Mouse (Mus musculus) megakaryocyte, adult 5-6 weeks (primary cell): ENCODE results near the gene Smyd3. TPM values are rescaled to one million over a fixed set of nuclear protein-coding genes. Genes with fewer than 3 reads are reported as not detected.

Experiments used
- ATAC-seq: 2 replicates; pipeline ENCODE4 v1.8.0; 2016; ENCODE audit warnings: mild to moderate bottlenecking, inconsistent platforms; ENCODE audit not compliant: poor library complexity, severe bottlenecking
- total RNA-seq, 2 experiments: library from RNA; stranded (forward) in 1 of 2; stranded (reverse) in 1 of 2; fragments of 153-499, 151-499 nt in 1 of 2; fragments of 221-1000, 200-1000 nt in 1 of 2; gene quantifications; 2 replicates each; pipeline versions ENCODE4 v1.2.3 to v1.2.4; 2015 to 2017

Smyd3 gene
- total RNA-seq, 2 experiments from 2014 or later, result 13.7 to 14.8 TPM

DNA sequence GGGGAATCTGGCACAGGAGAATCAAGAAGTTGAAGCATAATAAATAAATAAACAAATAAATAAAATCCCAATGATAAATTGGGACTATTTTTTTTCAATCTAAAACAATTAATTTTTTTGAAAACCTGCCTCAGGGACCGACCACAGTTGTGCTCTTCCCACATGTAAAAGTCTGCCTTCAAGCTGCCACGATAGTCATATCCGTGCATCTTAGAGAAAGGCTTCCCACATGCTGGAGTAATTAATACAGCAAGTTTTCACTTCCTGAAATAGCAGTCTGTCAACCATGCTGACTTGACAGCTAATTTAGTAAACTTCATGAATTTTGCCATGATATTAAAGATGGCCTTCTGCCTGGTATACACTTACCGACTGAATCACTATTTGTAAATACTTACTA is 119.2 kb downstream of the Smyd3 start:
- ATAC-seq, result no peak

DNA sequence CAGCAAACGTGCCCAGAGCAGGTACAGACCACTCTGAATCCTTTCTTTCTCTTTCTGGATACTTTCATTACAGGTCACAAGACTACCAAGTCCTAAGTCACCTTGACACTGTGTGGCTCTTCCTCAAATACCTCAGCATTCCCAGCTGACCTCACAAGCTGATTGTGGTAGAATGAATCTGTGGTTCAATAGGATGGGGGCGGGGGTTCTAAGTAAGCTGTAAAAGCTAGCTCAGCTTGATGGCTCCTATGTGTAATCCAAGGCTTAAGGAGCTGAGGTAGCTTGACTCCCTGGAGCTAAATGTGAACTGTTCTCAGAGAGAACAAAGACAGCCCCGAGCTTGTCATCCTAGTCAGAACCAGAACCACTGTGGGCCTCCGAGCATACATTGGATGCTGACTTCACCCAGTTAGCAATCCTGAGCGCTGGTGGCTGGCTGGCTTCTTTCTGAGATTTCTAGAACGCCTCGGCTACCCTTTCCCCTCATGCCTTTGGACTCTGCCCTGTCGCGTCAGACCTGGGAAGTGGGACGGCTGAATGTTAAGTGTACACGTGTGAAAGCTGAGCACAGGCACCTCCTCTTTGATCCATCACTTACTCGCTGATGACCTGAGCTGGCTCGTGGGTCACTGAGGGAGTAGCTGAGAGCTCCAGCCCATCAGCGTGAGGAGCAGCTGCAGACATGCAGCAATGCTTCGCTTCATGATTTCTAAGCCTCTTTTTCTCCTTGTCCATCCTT is 131.4 kb downstream of the Smyd3 start:
- no peak for ATAC-seq

GRCm38 (mm10) chr1:179385691-179386090 is 132.2 kb downstream of the Smyd3 start:
- no peak for ATAC-seq

- no peak for ATAC-seq
Measured at GRCm38 (mm10) chr1:179384296-179384695, 133.5 kb downstream of the Smyd3 start.

GRCm38 (mm10) chr1:179378102-179378501 is 139.7 kb downstream of the Smyd3 start:
- ATAC-seq, result no peak

GRCm38 (mm10) chr1:179374987-179375386 is 142.9 kb downstream of the Smyd3 start:
- ATAC-seq, result no peak

GRCm38 (mm10) chr1:179373911-179374310 is 143.9 kb downstream of the Smyd3 start:
- ATAC-seq, result no peak

DNA sequence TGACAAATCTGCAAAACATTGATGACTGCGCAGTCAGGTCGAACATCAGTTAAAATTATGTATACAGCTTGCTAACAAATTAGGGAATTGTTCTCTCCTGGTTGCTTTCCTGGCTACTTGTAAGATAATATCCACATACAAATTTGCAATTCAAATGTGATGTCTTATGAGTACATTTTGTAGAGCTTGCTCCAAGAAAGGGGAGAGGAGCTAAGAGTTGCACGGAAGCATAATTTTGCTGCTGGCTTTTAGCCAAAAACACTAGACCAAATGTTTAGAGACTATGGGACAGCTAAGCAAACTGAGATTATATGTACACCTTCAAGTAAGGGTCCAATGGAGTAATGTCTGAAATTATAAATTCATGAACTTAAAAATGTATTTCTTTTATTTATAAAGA is 146.7 kb downstream of the Smyd3 start:
- no peak for ATAC-seq

- ATAC-seq, result no peak
Measured at GRCm38 (mm10) chr1:179368426-179369010, 149.3 kb downstream of the Smyd3 start.

DNA sequence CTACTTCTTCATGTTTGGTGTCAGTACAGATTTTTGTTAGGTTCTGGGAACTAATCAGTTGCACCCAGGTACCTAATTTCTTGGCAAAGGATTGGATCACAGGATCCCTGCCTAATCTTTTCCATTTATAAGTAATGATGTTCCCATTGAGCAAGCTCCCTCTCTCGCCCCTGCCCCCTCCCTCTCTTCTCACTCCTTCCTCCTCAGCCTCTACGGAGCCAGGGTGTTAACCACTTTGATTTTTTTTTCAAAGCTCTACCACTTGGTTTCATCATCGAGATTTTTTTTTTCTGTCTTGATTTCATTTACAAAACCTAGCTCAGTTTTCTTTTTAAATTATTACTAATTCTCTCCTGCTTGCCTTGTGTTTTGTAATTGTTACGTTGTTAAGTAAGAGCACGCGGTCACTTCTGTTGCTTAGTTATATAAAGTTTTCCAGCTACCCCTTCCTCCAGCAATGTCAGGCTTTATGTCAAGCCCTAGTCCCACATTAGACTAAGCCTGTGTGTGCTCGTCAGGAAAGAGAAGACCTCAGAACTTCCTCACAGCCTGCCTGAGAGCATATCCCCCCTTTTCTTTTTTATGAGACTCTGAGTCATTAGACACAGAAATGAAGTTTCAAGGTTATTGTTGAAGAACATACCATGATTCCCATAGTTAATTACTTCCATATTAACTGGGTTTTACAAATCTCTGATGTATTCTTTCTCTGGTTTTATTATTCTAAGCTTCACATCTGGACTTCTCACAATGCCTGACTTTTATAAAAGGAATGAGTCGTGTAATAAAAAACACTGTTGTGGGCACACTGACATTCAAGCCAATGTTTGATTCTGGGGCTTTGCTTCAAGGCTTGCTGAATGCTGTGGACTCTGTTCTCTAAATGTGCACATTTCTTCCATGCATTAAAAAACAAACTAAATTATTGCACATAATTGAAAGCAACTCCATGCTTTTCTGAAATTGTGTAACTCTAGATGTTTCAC is 156.1 kb downstream of the Smyd3 start:
- ATAC-seq, result peak; percentile 69

GRCm38 (mm10) chr1:179357111-179357510 is 160.7 kb downstream of the Smyd3 start:
- no peak for ATAC-seq

- ATAC-seq, result no peak
Measured at GRCm38 (mm10) chr1:179354250-179354649, 163.6 kb downstream of the Smyd3 start.

DNA sequence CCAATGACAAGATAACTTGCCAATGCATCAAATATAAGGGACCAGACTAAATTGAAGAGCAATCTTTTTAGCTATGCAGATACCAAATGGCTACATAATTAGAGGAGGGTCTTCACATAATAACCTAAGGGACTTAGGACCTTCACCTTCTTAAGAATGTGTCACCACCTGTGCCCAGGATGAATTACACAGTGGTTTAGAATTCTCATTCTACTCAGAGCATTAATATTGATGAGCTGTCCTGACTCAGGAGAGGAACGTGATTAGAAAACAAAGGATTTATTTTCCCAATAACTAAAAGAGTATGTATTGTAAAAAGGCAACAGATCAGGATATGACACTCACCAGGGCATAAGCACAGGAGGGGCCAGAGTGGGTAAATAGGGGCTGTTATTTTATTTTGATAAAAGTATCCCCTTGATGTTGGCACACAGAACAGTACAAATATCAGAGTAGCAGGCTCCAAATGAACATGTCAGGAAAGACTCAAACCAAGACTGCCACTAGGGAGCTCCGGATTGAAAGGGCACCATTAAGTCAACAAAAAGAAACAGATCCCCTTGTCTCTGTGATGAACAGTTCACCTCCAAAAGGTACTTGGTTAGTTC is 172.4 kb downstream of the Smyd3 start:
- no peak for ATAC-seq

DNA sequence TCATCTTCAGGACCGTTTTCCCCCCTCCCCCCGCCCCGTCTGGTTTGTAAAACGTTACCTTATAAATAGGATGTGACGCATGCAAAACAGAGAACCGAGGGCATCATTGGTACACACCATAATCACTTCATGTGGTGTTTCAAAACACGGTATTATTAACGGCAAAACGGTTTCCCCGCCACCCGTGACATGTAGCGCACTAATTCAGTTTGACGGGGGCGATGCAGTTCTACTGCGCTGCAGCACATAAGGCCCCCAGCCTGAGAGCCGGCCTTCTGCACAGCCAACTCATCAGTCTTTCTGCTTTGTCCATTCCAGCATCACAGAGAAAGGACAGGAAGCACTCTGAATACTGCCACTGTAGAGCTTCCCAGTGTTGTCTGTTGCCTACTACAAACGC is 174.4 kb downstream of the Smyd3 start:
- ATAC-seq, result no peak

DNA sequence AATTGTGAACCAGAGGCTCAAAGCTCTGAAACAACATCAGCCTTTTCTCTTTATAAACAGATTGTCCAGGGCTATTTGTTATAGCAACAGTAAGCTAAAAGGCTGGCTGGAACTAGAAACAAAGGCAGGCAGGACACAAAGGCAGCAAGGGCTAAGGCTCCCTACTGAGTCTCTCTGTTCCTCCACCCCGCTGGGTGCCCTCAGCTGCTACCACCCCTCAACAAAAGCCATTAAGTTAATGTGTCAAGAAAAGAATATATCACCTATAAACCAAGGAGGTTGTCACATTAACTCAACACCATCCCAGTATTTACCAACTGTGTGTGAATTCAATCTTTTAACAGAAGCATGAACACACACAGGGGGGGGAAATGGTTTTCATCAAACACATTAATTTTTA is 176.3 kb downstream of the Smyd3 start:
- ATAC-seq, result no peak

DNA sequence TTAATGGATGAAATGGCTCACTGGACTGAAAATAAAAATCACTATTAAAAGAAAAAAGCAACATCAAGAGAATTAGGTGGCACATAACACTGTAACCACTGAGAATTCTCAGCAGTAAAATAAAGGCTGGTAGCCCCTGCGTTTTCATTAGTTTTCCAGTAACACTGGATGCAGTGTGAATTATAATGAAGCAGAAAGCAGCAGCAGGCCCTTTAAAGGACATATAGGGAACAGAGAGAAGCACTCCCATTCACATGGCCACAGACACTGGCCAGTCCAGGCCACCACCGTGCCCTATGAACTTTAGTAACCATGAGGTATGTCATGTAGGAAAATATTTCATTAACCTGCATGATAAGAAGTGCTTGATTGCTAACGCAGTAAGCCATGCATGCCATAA is 178.8 kb downstream of the Smyd3 start:
- no peak for ATAC-seq

DNA sequence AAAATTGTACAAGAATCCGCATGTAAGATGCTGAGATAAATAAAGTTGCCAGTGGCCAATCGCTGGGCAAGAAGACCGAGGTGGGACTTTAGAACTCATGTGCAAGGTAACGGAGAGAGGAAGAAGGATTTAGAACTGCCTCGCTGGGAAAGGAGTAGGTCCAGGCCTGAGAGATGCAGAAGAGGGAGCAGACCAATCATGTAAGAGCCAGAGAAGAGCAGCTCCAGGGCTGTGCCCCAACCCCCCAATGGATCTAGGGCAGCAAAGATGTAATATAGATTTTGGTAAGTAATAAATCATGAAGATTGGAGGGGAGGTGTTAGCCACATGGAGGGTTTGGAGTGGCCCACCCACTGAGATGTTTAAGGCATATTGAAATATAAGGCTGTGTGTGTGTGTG is 180.3 kb downstream of the Smyd3 start:
- ATAC-seq, result no peak

DNA sequence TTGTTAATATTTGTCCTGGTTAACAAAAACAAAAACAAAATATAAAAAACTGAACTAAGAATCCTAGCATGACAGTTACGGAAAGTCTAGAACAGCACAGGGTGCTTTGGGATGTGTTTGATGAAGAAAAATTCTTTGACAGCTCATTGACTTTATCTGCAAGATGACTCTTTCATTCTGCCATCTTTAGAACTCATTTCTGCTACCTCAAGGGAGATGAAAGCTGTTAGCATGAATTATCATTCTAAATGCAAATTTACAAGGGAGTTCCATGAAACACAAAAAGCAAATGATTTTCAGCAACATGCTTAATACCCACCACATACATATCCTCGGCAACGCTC is 190.9 kb downstream of the Smyd3 start:
- no peak for ATAC-seq

DNA sequence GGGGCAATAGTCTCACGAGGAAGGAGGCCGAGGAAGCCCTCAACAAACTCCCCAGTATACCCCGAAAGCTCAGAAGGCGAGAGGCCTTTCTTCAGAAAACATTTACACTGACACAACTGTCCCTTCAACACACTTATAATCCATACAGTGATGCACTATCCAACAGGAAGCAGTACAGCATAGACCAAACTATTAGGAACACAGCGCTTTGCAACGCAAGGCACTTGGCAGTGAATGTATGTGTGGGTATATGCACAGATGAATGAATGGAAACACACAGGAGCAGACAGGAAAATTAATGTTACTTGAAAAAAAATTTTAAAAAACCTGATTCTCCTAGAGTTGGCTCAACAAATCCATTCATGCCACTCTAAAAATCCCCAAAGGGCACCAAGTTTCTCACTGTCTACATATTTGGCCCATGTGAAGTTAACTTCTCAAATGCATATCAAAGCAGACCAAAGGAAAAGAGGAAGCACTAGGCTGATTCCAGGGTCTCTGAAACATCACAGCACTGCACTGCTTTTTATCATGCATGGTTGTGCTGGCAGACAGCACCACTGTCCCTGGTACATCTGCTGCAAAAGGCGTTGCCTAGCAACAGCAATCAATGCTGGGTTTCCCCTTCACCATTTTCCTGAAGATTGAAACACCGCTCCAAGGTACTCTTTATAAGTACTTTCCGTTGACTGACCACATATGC is 191.4 kb downstream of the Smyd3 start:
- no peak for ATAC-seq

GRCm38 (mm10) chr1:179324271-179324670 is 193.6 kb downstream of the Smyd3 start:
- ATAC-seq, result no peak

- no peak for ATAC-seq
Measured at GRCm38 (mm10) chr1:179313618-179314017, 204.2 kb downstream of the Smyd3 start.
